Mouse (Mus musculus): ENCODE data around the gene Cfp. TPM values are rescaled to one million over a fixed set of nuclear protein-coding genes. Genes with fewer than 3 reads are reported as not detected.
A peak's percentile ranks its signal among the peaks of the same experiment; 100 is the strongest.

Gene Cfp
- polyA plus RNA-seq (2012; rRNA removed), result 27.1 and 33.1 TPM in 2 replicates

DNA sequence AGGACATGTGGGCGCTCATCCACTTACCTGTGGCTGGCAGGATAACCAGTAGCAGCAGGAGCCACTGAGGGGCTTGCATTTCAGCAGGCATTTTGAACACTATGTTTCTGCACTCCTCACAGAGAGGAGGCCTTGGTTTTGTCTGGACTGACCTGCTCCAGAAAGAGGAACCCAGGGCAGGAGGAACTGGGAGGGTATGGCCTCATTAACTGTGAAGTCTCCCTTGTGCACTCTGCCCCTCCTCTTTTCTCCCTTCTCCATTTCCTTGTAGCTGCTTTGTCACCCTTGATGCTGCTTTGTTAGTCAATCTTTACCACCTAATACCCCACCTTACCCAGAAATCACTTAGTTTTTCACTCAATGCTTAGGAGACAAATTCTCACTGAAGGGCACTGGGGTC, at the start of gene Cfp:
Gene Cfp (minus strand): TSS at position 192 of the 400 bp plus-strand sequence.
- no peak for DNase-seq
- Histone ChIP-seq H3K4me1 (ENCODE audit: control insufficient read depth, insufficient read depth, low read length) (no peaks in the 10 kb centered on the region), H3K4me3 (replicated peaks; ENCODE audit: extremely low read depth, low read depth, low read length) (no peak within 1 kb of the TSS)
- WGBS, result 71% methylated on average over 1 of the region's 1 CpGs
- TF ChIP-seq POLR2A (IDR thresholded peaks at IDR 0.05; ENCODE audit: borderline replicate concordance, extremely low read depth, low read depth, low read length), result no peak
- no peak for TF ChIP-seq CTCF (IDR thresholded peaks at IDR 0.05; ENCODE audit: insufficient read depth, low read length)

GRCm38 (mm10) chrX:20980901-20981300, 49.5 kb upstream of the Cfp start:
- TF ChIP-seq CTCF (IDR thresholded peaks at IDR 0.05; ENCODE audit: insufficient read depth, low read length) (no peak), POLR2A (IDR thresholded peaks at IDR 0.05; ENCODE audit: borderline replicate concordance, extremely low read depth, low read depth, low read length) (no peak)
- no peaks in the 10 kb centered on the region for H3K4me1 ChIP-seq (ENCODE audit: control insufficient read depth, insufficient read depth, low read length)
- DNase-seq, result no peak
- 27% methylated on average over 1 of the region's 1 CpGs for WGBS
- no peak overlapping the region for H3K4me3 ChIP-seq (replicated peaks; ENCODE audit: extremely low read depth, low read depth, low read length)

DNA sequence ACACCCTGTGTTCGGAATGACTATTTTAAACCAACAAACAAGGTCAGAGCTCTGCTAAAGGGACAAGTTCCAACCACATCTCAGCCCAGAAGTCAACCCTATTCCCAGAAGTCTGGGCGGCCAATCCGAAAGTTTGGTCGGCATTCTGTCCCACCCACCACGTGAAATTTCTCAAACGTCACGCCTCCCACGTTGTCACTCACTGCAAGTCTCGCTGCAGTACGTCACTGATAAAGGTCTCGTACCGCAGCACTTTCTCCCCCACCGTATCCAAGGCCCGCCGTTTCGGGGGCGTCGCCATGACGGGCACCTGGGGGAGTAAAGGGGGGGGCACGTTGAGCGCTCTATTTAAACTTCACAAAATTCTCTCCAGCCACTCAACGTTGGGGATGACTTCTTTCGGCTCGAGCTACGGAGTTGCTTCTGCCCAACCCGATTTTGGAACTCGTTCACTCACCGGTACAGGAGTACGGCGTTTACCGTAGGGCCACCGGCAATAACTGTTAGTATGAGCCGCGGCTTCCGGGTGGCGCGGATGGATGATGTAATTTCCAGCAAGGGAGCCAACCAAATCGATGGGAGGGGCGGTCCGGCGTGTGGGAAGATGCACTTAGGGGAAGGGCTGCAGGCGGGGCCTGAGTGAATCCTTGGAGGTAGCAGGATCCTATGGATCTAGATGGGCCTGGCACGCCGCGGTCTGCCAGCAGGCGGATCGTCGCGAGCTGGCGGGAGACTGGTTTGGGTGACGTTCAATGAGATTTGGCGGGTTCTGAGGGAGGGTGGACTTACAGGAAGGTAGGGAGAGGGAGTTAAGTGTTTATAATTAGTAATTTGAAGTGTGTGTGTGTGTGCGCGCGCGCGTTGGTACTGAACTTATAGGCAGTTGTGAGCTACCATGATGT, 30.4 kb upstream of the Cfp start, which contains the start of gene Uxt:
Gene Uxt (minus strand): TSS at position 541 of the 902 bp plus-strand sequence.
- TF ChIP-seq CTCF (IDR thresholded peaks at IDR 0.05; ENCODE audit: insufficient read depth, low read length), result no peak
- peak; percentile 46; the same call in 1 of the 2 replicates for TF ChIP-seq POLR2A (IDR thresholded peaks at IDR 0.05; ENCODE audit: borderline replicate concordance, extremely low read depth, low read depth, low read length)
- H3K4me3 ChIP-seq (replicated peaks; ENCODE audit: extremely low read depth, low read depth, low read length), result peak within 1 kb of the TSS; percentile 98
- DNase-seq, result peak; percentile 81
- H3K4me1 ChIP-seq (ENCODE audit: control insufficient read depth, insufficient read depth, low read length), result no peaks in the 10 kb centered on the region
- 30% methylated on average over 57 of the region's 57 CpGs for WGBS

DNA sequence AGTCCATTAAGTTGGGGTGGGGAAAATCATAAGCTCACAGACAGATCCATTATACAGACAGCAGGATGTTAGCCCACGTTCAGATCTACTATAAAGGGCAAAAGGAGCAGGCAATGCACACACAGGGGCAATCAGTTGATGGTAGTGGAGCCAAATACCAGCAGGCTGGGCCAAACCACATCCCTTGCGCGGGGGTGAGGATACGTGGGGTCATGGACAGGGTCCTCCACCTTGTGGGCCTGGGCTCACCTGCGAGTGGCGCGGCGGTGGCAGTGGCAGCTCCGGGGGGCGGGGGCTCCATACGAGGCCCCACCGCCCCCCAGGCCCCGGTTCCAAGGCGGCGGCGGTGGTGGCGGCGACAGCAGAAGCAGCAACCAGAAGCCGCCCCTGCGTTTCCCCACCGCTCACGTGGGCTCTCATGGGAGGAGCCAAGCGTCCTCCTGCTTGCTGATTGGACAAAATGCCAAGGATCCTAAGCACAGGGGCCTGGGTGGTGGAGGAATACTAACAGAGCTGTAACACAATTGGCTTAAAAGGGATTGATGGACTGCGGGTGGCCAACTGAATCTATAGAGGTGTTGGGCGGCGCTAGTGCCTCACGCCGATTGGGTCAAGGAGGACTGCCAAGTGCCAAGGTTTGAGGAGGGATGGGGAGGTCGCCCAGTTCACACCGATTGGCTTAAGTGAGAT, 19.0 kb upstream of the Cfp start, which contains the start of gene Elk1:
Gene Elk1 (minus strand): TSS at position 418 of the 690 bp plus-strand sequence.
- TF ChIP-seq POLR2A (IDR thresholded peaks at IDR 0.05; ENCODE audit: borderline replicate concordance, extremely low read depth, low read depth, low read length), result no peak
- no peak for TF ChIP-seq CTCF (IDR thresholded peaks at IDR 0.05; ENCODE audit: insufficient read depth, low read length)
- WGBS, result 20% methylated on average over 29 of the region's 30 CpGs
- peak within 1 kb of the TSS; percentile 73 for H3K4me3 ChIP-seq (replicated peaks; ENCODE audit: extremely low read depth, low read depth, low read length)
- H3K4me1 ChIP-seq (ENCODE audit: control insufficient read depth, insufficient read depth, low read length), result no peaks in the 10 kb centered on the region; the same call in 1 of the 2 replicates
- DNase-seq, result peak; percentile 69

- peak; percentile 21 for DNase-seq
- Histone ChIP-seq H3K4me3 (replicated peaks; ENCODE audit: extremely low read depth, low read depth, low read length) (no peak overlapping the region), H3K4me1 (ENCODE audit: control insufficient read depth, insufficient read depth, low read length) (no peaks in the 10 kb centered on the region; the same call in 1 of the 2 replicates)
- no peak for TF ChIP-seq POLR2A (IDR thresholded peaks at IDR 0.05; ENCODE audit: borderline replicate concordance, extremely low read depth, low read depth, low read length)
- peak; percentile 39 for TF ChIP-seq CTCF (IDR thresholded peaks at IDR 0.05; ENCODE audit: insufficient read depth, low read length)
- 14% methylated on average over 4 of the region's 4 CpGs for WGBS
Observed at GRCm38 (mm10) chrX:20946055-20946454, 14.7 kb upstream of the Cfp start.

GRCm38 (mm10) chrX:20931963-20932362, 608 bp upstream of the Cfp start:
- DNase-seq, result no peak
- no peak for TF ChIP-seq POLR2A (IDR thresholded peaks at IDR 0.05; ENCODE audit: borderline replicate concordance, extremely low read depth, low read depth, low read length)
- no peak for TF ChIP-seq CTCF (IDR thresholded peaks at IDR 0.05; ENCODE audit: insufficient read depth, low read length)
- no peaks in the 10 kb centered on the region for H3K4me1 ChIP-seq (ENCODE audit: control insufficient read depth, insufficient read depth, low read length)
- 85% methylated on average over 1 of the region's 1 CpGs for WGBS
- H3K4me3 ChIP-seq (replicated peaks; ENCODE audit: extremely low read depth, low read depth, low read length), result no peak overlapping the region

GRCm38 (mm10) chrX:20929859-20930258, 1.5 kb downstream of the Cfp start:
- no peak overlapping the region for H3K4me3 ChIP-seq (replicated peaks; ENCODE audit: extremely low read depth, low read depth, low read length)
- H3K4me1 ChIP-seq (ENCODE audit: control insufficient read depth, insufficient read depth, low read length), result no peaks in the 10 kb centered on the region
- 63% methylated on average over 1 of the region's 1 CpGs for WGBS
- TF ChIP-seq CTCF (IDR thresholded peaks at IDR 0.05; ENCODE audit: insufficient read depth, low read length) (no peak), POLR2A (IDR thresholded peaks at IDR 0.05; ENCODE audit: borderline replicate concordance, extremely low read depth, low read depth, low read length) (no peak)
- no peak for DNase-seq

GRCm38 (mm10) chrX:20924976-20925375, 6.4 kb downstream of the Cfp start:
- no peak for DNase-seq

DNA sequence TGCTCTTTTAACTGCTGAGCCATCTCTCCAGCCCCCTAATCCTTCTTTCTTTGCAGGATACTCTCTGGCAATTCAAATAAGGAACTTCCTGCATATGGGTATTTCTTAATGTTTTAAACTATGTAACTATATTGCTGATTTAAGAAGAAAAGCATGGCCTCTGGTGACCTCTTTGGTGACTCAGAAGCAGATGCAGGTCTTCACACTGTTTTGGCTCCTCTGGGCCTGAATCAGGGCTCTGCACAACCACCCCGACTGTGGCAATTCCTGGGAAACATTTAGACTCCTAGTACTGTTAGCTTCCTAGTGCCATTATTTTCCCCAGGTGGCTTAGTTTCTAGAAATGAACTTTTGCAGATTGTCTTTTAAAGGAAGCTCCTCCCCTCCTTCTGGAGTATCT, 7.8 kb downstream of the Cfp start:
- TF ChIP-seq CTCF (IDR thresholded peaks at IDR 0.05; ENCODE audit: insufficient read depth, low read length) (no peak), POLR2A (IDR thresholded peaks at IDR 0.05; ENCODE audit: borderline replicate concordance, extremely low read depth, low read depth, low read length) (no peak)
- DNase-seq, result no peak
- Histone ChIP-seq H3K4me3 (replicated peaks; ENCODE audit: extremely low read depth, low read depth, low read length) (no peak overlapping the region), H3K4me1 (ENCODE audit: control insufficient read depth, insufficient read depth, low read length) (no peaks in the 10 kb centered on the region; the same call in 1 of the 2 replicates)
- WGBS, result 67% methylated on average over 1 of the region's 1 CpGs

More at GRCm38 (mm10) chrX:20924976-20925375, 6.4 kb downstream of the Cfp start:
- no peak for TF ChIP-seq CTCF (IDR thresholded peaks at IDR 0.05; ENCODE audit: insufficient read depth, low read length)
- TF ChIP-seq POLR2A (IDR thresholded peaks at IDR 0.05; ENCODE audit: borderline replicate concordance, extremely low read depth, low read depth, low read length), result no peak
- H3K4me1 ChIP-seq (ENCODE audit: control insufficient read depth, insufficient read depth, low read length), result no peaks in the 10 kb centered on the region; the same call in 1 of the 2 replicates
- H3K4me3 ChIP-seq (replicated peaks; ENCODE audit: extremely low read depth, low read depth, low read length), result no peak overlapping the region

Data from lung, adult 2 months (tissue).